Mouse (Mus musculus) cerebellum, adult 2 months (tissue): Measurements from ENCODE around the gene Ahdc1.

Experiments
- CTCF ChIP-seq: fragments of 200-500 bp; IDR thresholded peaks from 2 replicates; pipeline ENCODE4 v1.5.1; 2011; ENCODE audit warnings: low read depth, mild to moderate bottlenecking, control low read depth, low read length, moderate library complexity, borderline replicate concordance; ENCODE audit not compliant: insufficient read depth
- POLR2A ChIP-seq: fragments of 200-500 bp; IDR thresholded peaks from 2 replicates; pipeline ENCODE4 v1.6.1; 2011; ENCODE audit warnings: low read length, control low read depth, borderline replicate concordance; ENCODE audit not compliant: insufficient read depth

DNA sequence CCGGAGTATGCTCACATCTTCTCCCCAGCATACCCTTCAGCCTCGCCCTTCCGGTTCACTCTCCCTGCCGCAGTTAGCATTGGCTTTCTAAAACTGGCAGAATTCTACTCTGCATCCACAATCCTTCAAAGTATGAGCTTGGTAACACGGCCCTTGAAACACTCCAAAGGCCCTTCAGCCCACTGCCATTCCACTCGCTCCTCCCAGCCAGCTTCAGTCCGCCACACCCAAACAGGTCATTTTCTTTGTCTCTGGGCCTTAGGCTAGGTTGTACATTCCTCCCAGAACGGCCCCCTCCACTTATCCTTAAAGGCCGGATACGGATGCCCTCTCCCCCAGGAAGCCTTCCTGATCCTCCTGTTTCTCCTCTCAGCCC, 93.1 kb downstream of the Ahdc1 start:
- TF ChIP-seq CTCF (no peak), POLR2A (peak; percentile 8; the same call in 1 of the 2 replicates)
